Mouse (Mus musculus) neural tube, embryonic 14.5 days (tissue): ENCODE measurements around the gene Smim11. TPM values are rescaled to one million over a fixed set of nuclear protein-coding genes. Genes with fewer than 3 reads are reported as not detected.

Experiments
- ATAC-seq: fragments of 200-750 bp; cut with Nextera tagmentation; 2 replicates; pipeline ENCODE4 v1.8.0; 2017; ENCODE audit warnings: low read depth, mild to moderate bottlenecking, moderate TSS enrichment, moderate library complexity
- H3K27ac ChIP-seq: fragments of 300-500 bp; sonication (generic); 2 replicates; pipeline ENCODE4 v1.5.1; 2014; ENCODE audit warnings: low read depth, mild to moderate bottlenecking, control low read depth, low read length, moderate library complexity, mixed read lengths
- H3K27me3 ChIP-seq: fragments of 300-500 bp; sonication (generic); 2 replicates; pipeline ENCODE4 v1.6.1; 2014; ENCODE audit warnings: low read length; ENCODE audit not compliant: control insufficient read depth, insufficient read depth
- H3K36me3 ChIP-seq: fragments of 300-500 bp; sonication (generic); 2 replicates; pipeline ENCODE4 v1.6.1; 2014; ENCODE audit warnings: low read length, mixed read lengths; ENCODE audit not compliant: control insufficient read depth, insufficient read depth
- H3K4me1 ChIP-seq: fragments of 300-500 bp; sonication (generic); 2 replicates; pipeline ENCODE4 v1.6.1; 2014; ENCODE audit warnings: low read length; ENCODE audit not compliant: control insufficient read depth, insufficient read depth
- H3K4me2 ChIP-seq: fragments of 300-500 bp; sonication (generic); 2 replicates; pipeline ENCODE4 v1.6.1; 2014; ENCODE audit warnings: mild to moderate bottlenecking, low read depth, low read length, control low read depth
- H3K4me3 ChIP-seq: fragments of 300-500 bp; sonication (generic); 2 replicates; pipeline ENCODE4 v1.5.1; 2014; ENCODE audit warnings: low read depth, low read length, control low read depth, mixed read lengths
- H3K9ac ChIP-seq: fragments of 300-500 bp; sonication (generic); replicated peaks from 2 replicates; pipeline ENCODE4 v1.6.1; 2014; ENCODE audit warnings: low read depth, mild to moderate bottlenecking, control low read depth, low read length, mixed read lengths
- H3K9me3 ChIP-seq: fragments of 300-500 bp; sonication (generic); 2 replicates; pipeline ENCODE4 v1.6.1; 2016; ENCODE audit warnings: low read length; ENCODE audit not compliant: control insufficient read depth
- WGBS: fragments of 180-500 bp; shearing (Covaris S2); extraction: QIAGEN DNeasy Blood & Tissue Kit; methylation state at CpG from one replicate; pipeline ENCODE4 v1.1.7; 2014; 5-methylcytosine and 5-hydroxymethylcytosine counted together
- polyA plus RNA-seq: library from polyadenylated mRNA; unstranded; fragments of >200 nt; fragmentation: Nextera tagmentation; extraction: Ambion mirVana; gene quantifications from 2 replicates; pipeline ENCODE4 v1.2.1, GENCODE M21; 2014

The Smim11 gene
- polyA plus RNA-seq, 1 experiment from 2014 or later, result 58.0 TPM

DNA sequence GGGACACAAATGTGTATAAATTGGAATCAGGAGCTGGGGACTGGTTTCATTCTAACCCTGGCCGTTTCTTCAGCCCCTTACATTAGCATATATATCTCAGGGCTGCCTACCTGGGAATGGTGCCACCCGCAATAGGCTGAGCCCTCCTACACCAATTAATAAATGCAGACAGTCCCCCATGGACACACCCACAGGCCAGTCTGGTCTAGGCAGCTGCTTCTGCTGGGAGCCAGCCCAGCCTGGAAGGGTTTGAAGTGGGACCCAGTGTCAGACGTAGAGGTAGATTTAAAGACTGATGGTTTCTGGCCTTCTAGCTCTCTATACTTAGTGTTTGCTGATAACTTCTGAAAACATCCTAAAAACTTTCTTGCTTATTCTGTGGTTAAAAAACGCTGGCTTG lies 8.0 kb downstream of the Smim11 start:
- no peaks in the 10 kb centered on the region for H3K9me3 ChIP-seq
- no peak overlapping the region for H3K27ac ChIP-seq
- no peaks in the 10 kb centered on the region for H3K4me1 ChIP-seq
- H3K9ac ChIP-seq, result no peak overlapping the region
- 50% methylated on average over 4 of the region's 4 CpGs for WGBS
- H3K4me2 ChIP-seq, result no peak overlapping the region
- no peak overlapping the region for H3K4me3 ChIP-seq
- no peak for ATAC-seq
- peaks cover 44% of the 10 kb centered on the region for H3K36me3 ChIP-seq
- no peaks in the 10 kb centered on the region for H3K27me3 ChIP-seq

DNA sequence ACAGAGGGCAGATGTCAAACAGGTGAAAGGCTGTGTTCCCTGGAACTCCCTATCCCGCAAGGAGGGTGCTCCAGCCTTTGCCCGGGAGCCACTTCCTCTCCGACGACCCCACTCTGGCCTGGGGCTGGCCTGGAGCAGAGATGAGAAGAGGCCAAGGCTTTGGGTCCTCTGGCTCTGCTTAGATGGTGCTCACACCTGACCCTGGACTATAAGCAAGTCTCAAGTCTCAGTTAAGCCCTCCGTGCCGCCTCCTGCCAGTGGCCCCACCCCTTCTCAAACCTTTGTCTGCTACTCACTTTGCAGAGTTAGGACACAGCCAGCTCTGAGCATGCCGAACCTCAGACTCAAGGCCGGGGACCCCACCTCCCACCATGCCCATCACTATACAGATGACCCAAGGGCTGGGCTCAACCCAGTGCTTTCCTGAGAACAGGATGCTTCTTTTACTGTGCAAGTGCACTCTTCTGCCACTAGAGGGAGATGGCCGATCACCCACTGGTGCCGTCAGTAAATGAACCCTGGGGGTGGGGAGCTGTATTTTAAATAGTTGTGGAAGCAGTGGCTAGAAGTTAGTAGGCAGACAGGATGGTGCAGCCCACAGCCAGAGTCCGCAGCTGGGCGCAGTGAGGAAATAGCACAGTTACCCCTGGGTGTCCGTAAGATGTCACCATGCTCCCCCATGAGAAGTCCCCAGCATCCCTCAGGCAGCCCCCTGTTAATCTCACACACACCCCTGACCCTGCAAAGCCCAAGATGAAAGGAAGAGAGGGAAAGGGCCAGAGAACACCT lies 13.1 kb downstream of the Smim11 start:
- Histone ChIP-seq H3K9me3 (no peaks in the 10 kb centered on the region), H3K4me3 (no peak overlapping the region), H3K27me3 (no peaks in the 10 kb centered on the region), H3K4me1 (no peaks in the 10 kb centered on the region), H3K4me2 (no peak overlapping the region), H3K9ac (no peak overlapping the region), H3K36me3 (peaks cover 16% of the 10 kb centered on the region), H3K27ac (no peak overlapping the region)
- 50% methylated on average over 13 of the region's 13 CpGs for WGBS
- ATAC-seq, result peak; percentile 63

DNA sequence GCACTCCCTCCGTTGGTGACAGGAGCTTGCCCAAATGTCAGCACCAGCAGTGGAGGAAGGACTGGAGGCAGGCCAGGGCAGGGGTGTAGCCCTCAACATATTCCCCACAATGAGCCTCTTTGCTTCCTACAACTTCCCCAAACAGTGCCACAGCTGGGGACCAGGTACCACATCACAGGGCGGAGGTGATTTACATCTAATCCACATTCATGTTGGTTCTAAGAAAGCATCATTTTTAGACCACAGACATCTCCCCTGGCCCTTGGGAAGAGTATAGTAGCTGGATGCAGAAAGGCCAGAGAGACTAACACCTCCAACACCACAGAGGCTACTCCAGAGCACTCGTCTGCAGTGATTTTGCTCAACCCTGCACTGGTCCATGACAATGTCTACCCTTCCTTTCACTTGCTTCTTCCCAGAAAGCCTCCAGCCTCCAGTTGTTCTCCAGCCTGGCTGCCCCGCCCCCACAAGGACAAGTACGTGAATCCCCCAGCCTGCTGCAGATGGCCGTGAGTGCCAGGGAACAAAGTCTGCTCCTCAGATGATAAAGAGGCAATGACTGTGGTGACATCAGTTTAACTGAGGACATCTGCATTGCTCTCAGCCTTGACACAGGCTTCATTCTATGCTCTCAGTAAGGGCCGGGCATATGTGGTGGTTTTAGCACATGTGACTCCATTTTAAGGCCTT lies 15.1 kb downstream of the Smim11 start:
- Histone ChIP-seq H3K9me3 (no peaks in the 10 kb centered on the region), H3K9ac (no peak overlapping the region), H3K27me3 (no peaks in the 10 kb centered on the region), H3K27ac (no peak overlapping the region), H3K4me1 (no peaks in the 10 kb centered on the region), H3K36me3 (peaks cover 9% of the 10 kb centered on the region), H3K4me3 (no peak overlapping the region), H3K4me2 (no peak overlapping the region)
- ATAC-seq, result no peak
- 71% methylated on average over 7 of the region's 7 CpGs for WGBS

DNA sequence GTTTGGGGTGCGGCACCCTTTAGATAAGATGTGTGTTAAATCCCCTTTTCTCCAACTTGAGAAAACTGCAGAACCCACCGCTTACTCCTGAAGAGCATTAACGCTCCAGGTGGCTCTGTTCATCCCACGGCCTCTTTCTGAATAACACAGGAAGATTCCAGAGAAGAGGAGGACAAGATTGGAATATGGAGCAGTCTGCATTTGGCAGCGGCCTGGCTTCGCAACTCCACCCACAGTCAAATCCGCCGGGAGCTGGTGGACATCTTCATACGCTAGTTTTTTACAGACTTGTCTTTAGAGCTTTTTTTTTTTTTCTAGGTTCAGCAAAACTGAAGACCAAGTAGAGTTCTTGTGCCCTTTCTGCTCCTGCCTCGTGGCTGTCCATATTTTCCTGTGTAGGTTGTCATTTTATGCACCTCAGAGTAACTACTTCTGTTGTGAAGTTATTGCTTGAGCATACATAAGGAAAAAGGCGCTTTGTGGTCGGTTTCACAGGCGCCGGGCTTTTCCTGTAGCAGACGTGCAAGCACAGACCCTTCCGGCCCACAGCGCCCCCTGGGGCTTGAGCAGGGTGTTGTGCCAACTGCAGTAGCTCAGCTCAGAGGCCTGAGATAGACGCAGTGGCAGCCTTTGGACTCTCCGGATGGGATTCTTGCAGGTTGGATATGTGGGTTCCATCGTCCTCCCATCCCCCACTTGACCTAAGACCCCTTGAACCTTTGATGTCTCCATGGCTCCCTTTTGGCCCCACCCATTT lies 18.4 kb downstream of the Smim11 start:
- ATAC-seq, result no peak
- WGBS, result 67% methylated on average over 20 of the region's 20 CpGs
- no peaks in the 10 kb centered on the region for H3K4me1 ChIP-seq
- no peak overlapping the region for H3K4me2 ChIP-seq
- H3K9me3 ChIP-seq, result no peaks in the 10 kb centered on the region
- H3K36me3 ChIP-seq, result no peaks in the 10 kb centered on the region
- H3K27ac ChIP-seq, result no peak overlapping the region
- no peak overlapping the region for H3K4me3 ChIP-seq
- no peaks in the 10 kb centered on the region for H3K27me3 ChIP-seq
- H3K9ac ChIP-seq, result no peak overlapping the region

DNA sequence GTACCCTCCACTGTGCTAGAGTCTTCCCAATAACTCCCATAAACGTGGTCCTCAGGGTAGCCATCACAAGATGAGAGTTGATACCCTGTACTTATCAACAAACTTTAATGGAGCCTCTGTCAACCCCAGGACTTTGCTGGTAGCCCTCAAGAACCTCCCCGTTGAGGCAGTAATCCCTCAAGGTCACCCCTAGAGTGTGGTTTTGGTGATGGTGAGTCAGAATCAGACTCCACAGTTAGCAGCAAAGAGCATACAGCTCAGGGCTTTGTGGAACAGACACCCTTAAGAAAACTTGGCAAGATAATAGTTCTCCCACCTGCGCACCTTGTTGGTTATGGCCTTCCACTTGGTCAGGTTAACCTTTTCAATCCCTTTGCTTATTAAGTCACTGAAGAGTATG lies 19.3 kb downstream of the Smim11 start:
- Histone ChIP-seq H3K9ac (no peak overlapping the region), H3K4me1 (no peaks in the 10 kb centered on the region), H3K4me3 (no peak overlapping the region), H3K4me2 (no peak overlapping the region), H3K27me3 (no peaks in the 10 kb centered on the region), H3K36me3 (no peaks in the 10 kb centered on the region), H3K9me3 (no peaks in the 10 kb centered on the region), H3K27ac (no peak overlapping the region)
- no peak for ATAC-seq
- WGBS, result 81% methylated on average over 3 of the region's 3 CpGs

DNA sequence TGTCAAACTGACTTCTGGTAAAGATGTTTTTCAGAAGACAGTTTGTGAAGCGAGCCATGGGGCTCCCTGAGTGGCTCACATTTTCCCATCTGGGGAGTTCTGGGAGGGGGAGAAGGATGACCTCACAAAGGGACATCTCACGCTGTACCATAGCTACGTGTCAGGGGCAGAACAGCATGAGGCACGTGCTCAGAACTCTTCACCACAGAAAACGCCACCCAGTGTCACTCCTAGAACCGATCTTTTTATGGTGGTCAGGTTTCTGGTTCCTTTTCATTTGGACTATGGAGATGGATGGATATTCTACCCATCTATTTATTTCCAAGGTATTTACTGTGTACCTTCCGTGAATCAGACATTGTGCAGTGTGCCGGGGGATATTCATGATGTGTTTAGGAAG lies 20.3 kb downstream of the Smim11 start, which contains the start of gene Fam243:
TSS of gene Fam243 (minus strand) at position 101 of the 400 bp plus-strand sequence.
- Histone ChIP-seq H3K4me3 (no peak within 1 kb of the TSS), H3K27ac (no peak within 1 kb of the TSS), H3K9ac (no peak within 1 kb of the TSS), H3K4me1 (no peaks in the 10 kb centered on the region), H3K4me2 (no peak within 1 kb of the TSS), H3K27me3 (no peaks in the 10 kb centered on the region), H3K36me3 (no peaks in the 10 kb centered on the region), H3K9me3 (no peaks in the 10 kb centered on the region)
- 90% methylated on average over 8 of the region's 8 CpGs for WGBS
- no peak for ATAC-seq

DNA sequence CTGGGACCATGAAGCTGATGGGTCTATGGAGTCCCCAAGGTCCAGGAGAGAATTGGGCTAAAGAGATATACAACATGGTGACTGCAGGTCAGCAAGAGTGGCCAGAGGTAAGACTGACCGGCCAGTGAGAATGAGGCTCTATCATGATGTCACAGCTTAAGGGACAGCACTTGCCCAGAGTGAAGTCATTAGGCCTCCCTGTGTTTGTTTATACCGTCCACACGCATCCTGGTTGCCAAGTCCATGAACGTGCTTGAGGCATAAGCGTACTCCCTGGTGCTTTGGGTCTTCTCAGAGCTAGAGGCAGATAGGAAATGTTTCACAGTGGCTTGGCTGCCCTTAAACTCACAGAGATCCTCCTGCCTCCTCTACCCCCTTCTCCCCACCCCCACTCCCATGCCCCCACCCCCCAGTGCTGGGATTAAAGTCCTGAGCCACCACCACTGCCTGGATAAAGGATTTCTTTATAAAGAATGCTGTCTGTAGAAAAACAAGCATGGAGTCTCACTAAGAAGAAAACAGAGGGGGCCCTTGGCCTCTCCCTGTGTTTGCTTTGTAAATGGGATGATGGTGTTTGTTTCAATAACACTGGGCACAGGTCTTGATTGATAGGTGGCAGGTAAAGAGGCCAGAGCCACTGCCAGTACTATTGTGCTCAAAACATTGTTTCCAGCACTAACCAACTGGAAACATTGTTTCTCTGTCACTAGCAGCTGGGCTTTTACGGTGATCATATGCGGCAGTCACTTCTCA lies 23.4 kb downstream of the Smim11 start:
- no peak for ATAC-seq
- no peaks in the 10 kb centered on the region for H3K4me1 ChIP-seq
- WGBS, result 30% methylated on average over 7 of the region's 7 CpGs
- H3K27ac ChIP-seq, result no peak overlapping the region
- H3K36me3 ChIP-seq, result no peaks in the 10 kb centered on the region
- no peaks in the 10 kb centered on the region for H3K9me3 ChIP-seq
- H3K9ac ChIP-seq, result no peak overlapping the region
- no peak overlapping the region for H3K4me2 ChIP-seq
- H3K27me3 ChIP-seq, result no peaks in the 10 kb centered on the region
- no peak overlapping the region for H3K4me3 ChIP-seq

DNA sequence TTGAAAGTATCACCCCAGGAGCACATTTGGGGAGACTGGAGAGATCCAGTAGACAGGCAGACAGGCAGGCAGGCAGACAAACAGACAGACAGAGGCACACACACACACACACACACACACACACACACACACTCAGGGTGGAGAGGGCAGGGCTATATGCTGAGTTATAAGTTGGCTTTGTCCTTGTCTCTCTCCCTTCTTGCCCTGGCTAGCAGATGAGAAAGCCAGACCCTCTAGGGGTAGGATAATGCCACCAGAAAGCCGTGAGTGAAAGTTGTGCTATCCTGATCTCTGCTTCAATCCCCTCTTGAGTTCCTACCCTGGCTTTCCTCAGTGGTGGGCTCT lies 23.9 kb downstream of the Smim11 start:
- no peaks in the 10 kb centered on the region for H3K4me1 ChIP-seq
- no peak overlapping the region for H3K4me2 ChIP-seq
- ATAC-seq, result no peak
- H3K36me3 ChIP-seq, result no peaks in the 10 kb centered on the region
- no peaks in the 10 kb centered on the region for H3K9me3 ChIP-seq
- H3K9ac ChIP-seq, result no peak overlapping the region
- H3K4me3 ChIP-seq, result no peak overlapping the region
- no peak overlapping the region for H3K27ac ChIP-seq
- 53% methylated on average over 1 of the region's 1 CpGs for WGBS
- no peaks in the 10 kb centered on the region for H3K27me3 ChIP-seq
